Mouse (Mus musculus) hindbrain, embryonic 15.5 days (tissue): Measurements from ENCODE around the gene Ddx58. TPM values are rescaled to one million over a fixed set of nuclear protein-coding genes. Genes with fewer than 3 reads are reported as not detected.

ENCODE experiments used
- polyA plus RNA-seq: library from polyadenylated mRNA; unstranded; fragments of >200 nt; fragmentation: Nextera tagmentation; extraction: Ambion mirVana; gene quantifications from 2 replicates; pipeline ENCODE4 v1.2.1, GENCODE M21; 2015

Ddx58 gene
- polyA plus RNA-seq, 1 experiment from 2014 or later, result 3.3 TPM

Other genes with a start within 250 kb of the Ddx58 start
- gene Aco1, start 96.7 kb downstream of the Ddx58 start, polyA plus RNA-seq, result 45.1 and 46.8 TPM in 2 replicates
- 13.7 and 20.3 TPM in 2 replicates for gene Smim27, start 29.8 kb upstream of the Ddx58 start, polyA plus RNA-seq
- gene Topors, start 30.0 kb upstream of the Ddx58 start, polyA plus RNA-seq, result 29.2 and 31.1 TPM in 2 replicates
- 361 and 394 TPM in 2 replicates for gene Ndufb6, start 39.6 kb upstream of the Ddx58 start, polyA plus RNA-seq
- gene Tmem215, start 232.4 kb upstream of the Ddx58 start, polyA plus RNA-seq, result 0.60 and 1.1 TPM in 2 replicates